In genomic region chr1:88848246-88848645, GRCm38 (mm10) we compare ENCODE assay signal across 18 mouse cellular contexts.
DNase-seq lines count a peak whose midpoint lies in the region; ATAC-seq and TF ChIP-seq lines count a peak whose summit lies in the region.
"Had no signal": no experiment of that assay in that cellular context is flagged by ENCODE, and none has a peak within 500 bp of the region (broad histone marks: within the 10 kb centered on the region; RNA-seq: fewer than 3 reads in every experiment).

No protein-coding gene starts in this region.

- ATAC-seq in forebrain, embryonic 12.5 days (ENCODE audit: low FRiP score), result peak; percentile 66; the same call in 1 of the 2 replicates
- no peak for ATAC-seq in forebrain, postnatal 0 days
- peak; percentile 59 for ATAC-seq in forebrain, embryonic 16.5 days
- peak; percentile 72 for ATAC-seq in neural tube, embryonic 12.5 days (ENCODE audit: low FRiP score, low read depth)
- ATAC-seq in intestine, postnatal 0 days, result no peak
- ATAC-seq in intestine, embryonic 15.5 days, result no peak
- ATAC-seq: lung, postnatal 0 days had no signal

- no peak overlapping the region for H3K4me3 ChIP-seq in forebrain, embryonic 12.5 days (replicated peaks)
- H3K4me3 ChIP-seq in forebrain, postnatal 0 days (ENCODE audit: low read depth, low read length), result no peak overlapping the region
- H3K4me3 ChIP-seq in forebrain, embryonic 16.5 days (replicated peaks; ENCODE audit: low read length), result no peak overlapping the region
- no peak overlapping the region for H3K4me3 ChIP-seq in neural tube, embryonic 12.5 days
- no peak overlapping the region for H3K4me3 ChIP-seq in intestine, postnatal 0 days (ENCODE audit: low read depth, low read length)
- H3K4me3 ChIP-seq in intestine, embryonic 15.5 days (replicated peaks), result no peak overlapping the region
- H3K4me3 ChIP-seq: erythroblast, embryonic 14.5 days; heart, embryonic 13.5 days; liver, embryonic 15.5 days had no signal

- 58% methylated on average over 8 of the region's 8 CpGs for WGBS in forebrain, embryonic 12.5 days
- WGBS in forebrain, postnatal 0 days, result 41% methylated on average over 8 of the region's 8 CpGs
- WGBS in forebrain, embryonic 16.5 days, result 40% methylated on average over 8 of the region's 8 CpGs
- 48% methylated on average over 8 of the region's 8 CpGs for WGBS in neural tube, embryonic 12.5 days
- 81% methylated on average over 8 of the region's 8 CpGs for WGBS in intestine, postnatal 0 days
- 82% methylated on average over 8 of the region's 8 CpGs for WGBS in intestine, embryonic 15.5 days

- DNase-seq in forebrain, postnatal 0 days, result no peak
- peak; percentile 73 for DNase-seq in brain, embryonic 14.5 days (ENCODE audit: low read depth)
- DNase-seq in lung, postnatal 36 days, result no peak
- DNase-seq: adrenal gland, postnatal 36 days; heart, postnatal 36 days; kidney, adult 11 months; kidney, postnatal 14 days; right cerebral cortex, postnatal 4 days; thymus, postnatal 25 days had no signal

- no peak overlapping the region for H3K9ac ChIP-seq in forebrain, embryonic 12.5 days
- no peak overlapping the region for H3K9ac ChIP-seq in forebrain, postnatal 0 days
- H3K9ac ChIP-seq in forebrain, embryonic 16.5 days (replicated peaks; ENCODE audit: low read depth, low read length), result no peak overlapping the region
- no peak overlapping the region for H3K9ac ChIP-seq in neural tube, embryonic 12.5 days
- H3K9ac ChIP-seq in intestine, postnatal 0 days (ENCODE audit: low read depth, low read length), result no peak overlapping the region
- no peak overlapping the region for H3K9ac ChIP-seq in intestine, embryonic 15.5 days
- H3K9ac ChIP-seq: heart, embryonic 13.5 days; liver, embryonic 15.5 days had no signal

- no peak for TF ChIP-seq POLR2A in brain, embryonic 14.5 days (IDR thresholded peaks at IDR 0.05; ENCODE audit: borderline replicate concordance, extremely low read depth, insufficient read depth, insufficient read length, poor library complexity, severe bottlenecking)

- H3K27me3 ChIP-seq in forebrain, embryonic 12.5 days, result no peaks in the 10 kb centered on the region
- H3K27me3 ChIP-seq in forebrain, postnatal 0 days (ENCODE audit: insufficient read depth, low read length), result no peaks in the 10 kb centered on the region
- no peaks in the 10 kb centered on the region for H3K27me3 ChIP-seq in forebrain, embryonic 16.5 days (replicated peaks; ENCODE audit: control insufficient read depth, insufficient read depth, low read length)
- H3K27me3 ChIP-seq in neural tube, embryonic 12.5 days (replicated peaks), result no peaks in the 10 kb centered on the region
- H3K27me3 ChIP-seq in intestine, postnatal 0 days (replicated peaks; ENCODE audit: control insufficient read depth, insufficient read depth, low read length), result no peaks in the 10 kb centered on the region
- no peaks in the 10 kb centered on the region for H3K27me3 ChIP-seq in intestine, embryonic 15.5 days (replicated peaks)
- H3K27me3 ChIP-seq: heart, embryonic 13.5 days; liver, embryonic 15.5 days had no signal

- no peak overlapping the region for H3K4me2 ChIP-seq in forebrain, embryonic 12.5 days
- H3K4me2 ChIP-seq in forebrain, postnatal 0 days (ENCODE audit: low read depth), result no peak overlapping the region
- no peak overlapping the region for H3K4me2 ChIP-seq in forebrain, embryonic 16.5 days (ENCODE audit: low read length)
- 0 out of 2 replicates have a peak overlapping the region, but pooled peaks have one; percentile 24 for H3K4me2 ChIP-seq in neural tube, embryonic 12.5 days (replicated peaks)
- no peak overlapping the region for H3K4me2 ChIP-seq in intestine, postnatal 0 days (replicated peaks; ENCODE audit: low read depth)
- H3K4me2 ChIP-seq in intestine, embryonic 15.5 days (replicated peaks), result no peak overlapping the region
- H3K4me2 ChIP-seq: heart, embryonic 13.5 days; liver, embryonic 15.5 days had no signal

- no peak for TF ChIP-seq CTCF in forebrain, postnatal 0 days (IDR thresholded peaks at IDR 0.05; ENCODE audit: low read depth)
- TF ChIP-seq CTCF in brain, embryonic 14.5 days (IDR thresholded peaks at IDR 0.05; ENCODE audit: borderline replicate concordance, extremely low read depth, insufficient read depth, insufficient read length), result no peak
- TF ChIP-seq CTCF in intestine, postnatal 0 days (IDR thresholded peaks at IDR 0.05; ENCODE audit: low read depth), result no peak

- no peaks in the 10 kb centered on the region for H3K36me3 ChIP-seq in forebrain, embryonic 12.5 days (replicated peaks)
- no peaks in the 10 kb centered on the region for H3K36me3 ChIP-seq in forebrain, postnatal 0 days (ENCODE audit: insufficient read depth)
- H3K36me3 ChIP-seq in forebrain, embryonic 16.5 days (ENCODE audit: control insufficient read depth, insufficient read depth), result no peaks in the 10 kb centered on the region
- no peaks in the 10 kb centered on the region for H3K36me3 ChIP-seq in neural tube, embryonic 12.5 days
- H3K36me3 ChIP-seq in intestine, postnatal 0 days (ENCODE audit: control insufficient read depth, insufficient read depth), result no peaks in the 10 kb centered on the region
- no peaks in the 10 kb centered on the region for H3K36me3 ChIP-seq in intestine, embryonic 15.5 days
- H3K36me3 ChIP-seq: heart, embryonic 13.5 days; liver, embryonic 15.5 days had no signal

- peak overlapping the region; percentile 80 for H3K27ac ChIP-seq in forebrain, embryonic 12.5 days
- H3K27ac ChIP-seq in forebrain, postnatal 0 days (ENCODE audit: low read depth, low read length), result no peak overlapping the region
- no peak overlapping the region for H3K27ac ChIP-seq in forebrain, embryonic 16.5 days (ENCODE audit: low read length)
- H3K27ac ChIP-seq in neural tube, embryonic 12.5 days, result 0 out of 2 replicates have a peak overlapping the region, but pooled peaks have one; percentile 46
- no peak overlapping the region for H3K27ac ChIP-seq in intestine, postnatal 0 days (ENCODE audit: low read depth, low read length)
- H3K27ac ChIP-seq in intestine, embryonic 15.5 days, result no peak overlapping the region
- H3K27ac ChIP-seq: heart, embryonic 13.5 days; liver, embryonic 15.5 days had no signal

- peaks cover 7% of the 10 kb centered on the region; the same call in 1 of the 2 replicates for H3K9me3 ChIP-seq in forebrain, embryonic 12.5 days
- H3K9me3 ChIP-seq in forebrain, postnatal 0 days (ENCODE audit: low read length), result no peaks in the 10 kb centered on the region
- H3K9me3 ChIP-seq in forebrain, embryonic 16.5 days (ENCODE audit: control insufficient read depth, low read length), result peaks cover 3% of the 10 kb centered on the region; the same call in 1 of the 2 replicates
- H3K9me3 ChIP-seq in neural tube, embryonic 12.5 days, result peaks cover 4% of the 10 kb centered on the region; the same call in 1 of the 2 replicates
- no peaks in the 10 kb centered on the region for H3K9me3 ChIP-seq in intestine, postnatal 0 days (ENCODE audit: control insufficient read depth)
- no peaks in the 10 kb centered on the region for H3K9me3 ChIP-seq in intestine, embryonic 15.5 days
- H3K9me3 ChIP-seq: liver, embryonic 15.5 days had no signal

- H3K4me1 ChIP-seq in forebrain, embryonic 12.5 days, result peaks cover 16% of the 10 kb centered on the region
- H3K4me1 ChIP-seq in forebrain, postnatal 0 days (ENCODE audit: insufficient read depth), result no peaks in the 10 kb centered on the region
- H3K4me1 ChIP-seq in forebrain, embryonic 16.5 days (replicated peaks; ENCODE audit: control insufficient read depth, insufficient read depth, low read length), result peaks cover 11% of the 10 kb centered on the region
- H3K4me1 ChIP-seq in neural tube, embryonic 12.5 days, result peaks cover 25% of the 10 kb centered on the region
- H3K4me1 ChIP-seq in intestine, postnatal 0 days (replicated peaks; ENCODE audit: control insufficient read depth, insufficient read depth, low read length), result no peaks in the 10 kb centered on the region
- peaks cover 4% of the 10 kb centered on the region; the same call in 1 of the 2 replicates for H3K4me1 ChIP-seq in intestine, embryonic 15.5 days (replicated peaks)
- H3K4me1 ChIP-seq: heart, embryonic 13.5 days; liver, embryonic 15.5 days had no signal

Comparison
In these comparisons a context has a peak if more than half of its experiments do, and no peak if none do; other contexts are left out.
1. ATAC-seq: peak in forebrain, embryonic 12.5 days (single experiment), forebrain, embryonic 16.5 days (single experiment) and neural tube, embryonic 12.5 days (single experiment); none in forebrain, postnatal 0 days (single experiment), intestine, postnatal 0 days (single experiment) and intestine, embryonic 15.5 days (single experiment).
2. H3K27ac ChIP-seq: peak in forebrain, embryonic 12.5 days (single experiment) and neural tube, embryonic 12.5 days (single experiment); none in forebrain, postnatal 0 days (single experiment), forebrain, embryonic 16.5 days (single experiment), intestine, postnatal 0 days (single experiment) and intestine, embryonic 15.5 days (single experiment).